Mouse (Mus musculus): ENCODE results near the gene 1520401A03Rik.

1520401A03Rik gene

DNA sequence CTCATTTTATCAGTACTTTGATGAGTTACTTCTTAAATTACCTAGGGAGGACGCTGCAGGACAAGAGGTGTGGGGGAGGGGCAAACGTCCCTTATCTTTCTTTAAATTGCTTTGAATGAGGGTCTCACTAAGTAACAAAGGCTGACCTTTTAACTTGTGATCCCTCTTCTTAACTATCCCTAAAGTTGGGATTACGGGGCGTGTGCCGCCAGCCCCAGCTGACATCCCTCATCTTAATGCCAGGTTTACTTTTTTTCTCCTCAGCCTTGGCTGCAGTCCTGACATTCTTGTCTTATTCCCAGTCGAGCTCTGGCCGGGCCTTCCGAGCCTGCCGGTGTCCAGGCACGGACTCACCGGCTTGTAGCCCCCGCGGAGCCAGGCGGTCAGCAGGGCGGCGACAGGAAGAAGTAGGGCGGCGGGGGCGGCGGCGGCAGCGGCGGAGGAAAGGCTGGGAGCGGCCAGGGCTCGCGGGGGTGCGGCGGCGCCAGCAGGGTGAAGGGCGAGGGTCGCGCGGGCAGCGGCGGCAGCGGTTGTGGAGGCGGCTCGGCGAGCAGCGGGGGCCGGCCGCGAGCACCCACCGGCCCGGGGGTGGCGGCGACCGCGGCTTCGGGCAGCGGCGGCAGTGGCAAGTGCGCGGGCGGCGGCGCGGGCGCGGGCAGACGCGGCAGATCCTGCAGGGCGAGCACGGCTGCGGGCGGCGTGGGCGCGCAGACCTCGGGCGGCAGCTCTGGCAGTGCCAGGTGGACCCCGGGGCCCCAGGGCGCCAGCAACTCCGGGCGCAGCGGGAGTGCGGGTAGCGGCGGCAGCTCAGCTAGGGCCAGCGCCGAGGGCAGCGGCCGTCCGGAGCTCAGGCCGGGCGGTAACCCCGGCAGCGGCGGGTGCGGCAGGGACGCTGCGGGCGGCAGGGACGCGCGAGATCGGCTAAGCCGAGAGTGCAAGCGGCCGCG lies 23.2 kb downstream of the 1520401A03Rik start:
- DNase-seq = no peak

GRCm38 (mm10) chr17:23695801-23696200 lies 26.8 kb downstream of the 1520401A03Rik start:
- no peak for DNase-seq

DNA sequence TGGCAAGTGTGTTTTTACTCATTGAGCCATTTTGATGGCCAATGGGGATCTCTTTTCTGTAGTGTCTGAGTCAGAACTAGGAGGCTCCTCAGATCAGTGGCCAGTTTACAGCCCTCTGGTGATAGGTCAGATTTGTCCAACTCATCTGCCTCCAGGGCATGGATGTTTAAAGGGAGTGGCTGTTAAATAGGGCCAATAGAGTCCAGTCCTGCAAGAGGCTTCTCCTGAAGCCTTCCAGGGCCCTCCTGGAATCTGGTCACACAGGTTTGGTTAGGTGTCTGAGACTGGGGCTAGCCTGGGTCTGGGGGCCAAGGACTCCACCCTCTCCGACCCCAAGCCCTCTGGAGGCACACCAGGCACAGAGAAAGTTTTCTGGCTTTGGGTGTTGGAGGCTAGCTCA lies 28.1 kb downstream of the 1520401A03Rik start:
- DNase-seq = no peak

DNA sequence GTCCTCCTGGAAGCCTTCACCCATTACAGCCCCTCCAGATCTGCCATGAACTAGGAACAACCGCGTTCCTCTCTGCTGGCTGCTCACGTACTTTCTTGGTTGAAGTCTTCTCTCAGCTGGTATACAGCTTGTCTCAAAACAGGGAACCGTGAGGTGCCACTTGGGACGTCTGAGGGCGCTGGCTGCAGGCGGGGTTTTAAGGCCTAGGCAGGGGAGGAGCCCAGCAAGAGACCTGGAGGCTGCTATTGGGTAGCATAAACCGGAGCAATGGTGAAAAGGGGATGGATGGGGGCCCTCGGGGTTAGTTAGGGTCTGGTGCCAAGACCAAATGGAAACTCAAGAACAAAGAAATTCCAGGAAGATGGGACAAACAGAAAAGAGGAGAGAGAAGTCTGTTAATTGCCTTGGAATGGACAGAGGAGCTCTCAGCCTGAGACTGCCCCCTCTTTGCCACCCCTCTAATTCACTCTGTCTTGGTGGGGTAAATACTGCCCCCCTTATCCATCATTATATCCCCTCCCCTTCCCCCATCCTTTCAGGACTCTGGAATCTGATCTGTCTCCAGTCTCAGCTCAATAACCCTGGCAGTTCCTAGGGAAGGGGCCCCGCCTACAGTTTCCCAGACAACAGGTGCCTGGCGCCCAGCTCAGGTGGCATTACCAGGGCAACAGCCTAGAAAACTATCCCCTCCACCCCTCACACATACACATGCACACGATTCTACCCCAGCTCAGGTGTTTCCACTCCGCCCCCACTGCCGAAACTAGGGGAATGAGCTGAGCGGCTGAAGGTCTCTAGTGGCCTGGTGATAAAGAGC lies 38.5 kb downstream of the 1520401A03Rik start, which contains the start of gene Cldn9:
Gene Cldn9, minus strand, starts transcription at position 171 of the 817 bp plus-strand sequence.
- no peak for DNase-seq

DNA sequence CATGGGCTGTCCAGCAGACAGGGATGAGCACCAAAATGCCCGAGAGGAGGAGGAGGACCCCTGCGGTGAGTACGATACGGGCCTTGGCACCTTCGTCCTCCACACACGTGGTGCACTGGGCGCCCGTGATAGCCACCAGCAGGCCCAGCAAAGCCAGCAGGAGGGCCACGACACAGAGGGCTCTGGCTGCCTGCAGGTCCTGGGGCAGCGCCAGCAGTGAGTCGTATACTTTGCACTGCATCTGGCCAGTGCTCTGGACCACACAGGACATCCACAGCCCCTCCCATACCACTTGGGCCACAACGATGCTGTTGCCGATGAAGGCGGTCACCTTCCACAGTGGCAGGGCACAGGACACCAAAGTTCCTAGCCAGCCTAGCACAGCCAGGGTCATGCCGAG lies 39.4 kb downstream of the 1520401A03Rik start:
- DNase-seq = no peak

DNA sequence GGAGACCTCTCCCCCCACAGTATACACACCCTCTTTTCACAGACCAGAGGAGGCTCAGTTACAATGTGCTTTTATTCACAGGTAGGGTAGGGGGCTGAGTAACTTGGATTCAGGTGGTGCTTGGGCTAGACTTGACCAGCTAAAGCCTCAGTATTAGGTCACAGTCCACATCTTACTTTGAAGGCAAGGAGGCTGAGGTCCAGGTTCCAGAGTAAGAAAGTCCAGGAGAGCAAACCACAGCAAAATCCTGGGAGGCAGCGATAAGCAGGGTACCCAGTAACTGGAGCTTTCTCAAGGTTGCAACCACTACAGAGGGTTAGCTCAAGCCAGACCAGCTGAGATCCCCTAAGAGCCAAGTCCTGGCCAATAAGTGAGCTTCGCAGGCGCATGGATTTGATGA lies 40.1 kb downstream of the 1520401A03Rik start:
- no peak for DNase-seq

DNA sequence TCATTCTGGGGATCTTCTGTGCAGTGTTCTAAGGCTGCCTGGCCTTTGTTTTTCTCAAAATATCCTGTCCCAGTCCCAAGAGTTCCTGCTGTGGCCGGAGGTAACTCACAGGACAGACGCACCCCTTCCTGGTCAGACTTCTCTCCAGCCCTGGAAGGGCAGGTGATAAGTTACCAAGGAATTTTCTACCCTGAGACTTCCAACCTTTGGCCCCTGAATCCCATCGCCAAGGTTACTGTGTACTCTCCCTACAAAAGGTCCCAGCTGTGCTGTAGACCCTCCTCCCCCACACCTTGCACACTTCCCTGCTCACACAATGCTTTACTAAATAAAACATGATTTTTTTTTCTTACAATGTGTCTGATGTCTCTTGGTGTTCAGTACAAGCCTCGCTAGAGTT lies 40.5 kb downstream of the 1520401A03Rik start:
- DNase-seq = no peak

DNA sequence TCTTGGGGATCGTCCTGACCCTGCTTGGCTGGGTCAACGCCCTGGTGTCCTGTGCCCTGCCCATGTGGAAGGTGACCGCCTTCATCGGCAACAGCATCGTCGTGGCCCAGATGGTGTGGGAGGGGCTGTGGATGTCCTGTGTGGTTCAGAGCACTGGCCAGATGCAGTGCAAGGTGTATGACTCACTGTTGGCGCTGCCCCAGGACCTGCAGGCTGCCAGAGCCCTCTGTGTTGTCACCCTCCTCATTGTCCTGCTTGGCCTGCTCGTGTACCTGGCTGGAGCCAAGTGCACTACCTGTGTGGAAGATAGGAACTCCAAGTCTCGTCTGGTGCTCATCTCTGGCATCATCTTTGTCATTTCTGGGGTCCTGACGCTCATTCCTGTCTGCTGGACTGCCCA lies 41.5 kb downstream of the 1520401A03Rik start:
- DNase-seq = no peak

GRCm38 (mm10) chr17:23680336-23680735 lies 42.2 kb downstream of the 1520401A03Rik start:
- DNase-seq = no peak

- peak; percentile 66 for DNase-seq
Measured at GRCm38 (mm10) chr17:23679127-23679835, 43.3 kb downstream of the 1520401A03Rik start, which contains the start of gene Cldn6. TSS of gene Cldn6 (plus strand) at chr17:23679249.

DNA sequence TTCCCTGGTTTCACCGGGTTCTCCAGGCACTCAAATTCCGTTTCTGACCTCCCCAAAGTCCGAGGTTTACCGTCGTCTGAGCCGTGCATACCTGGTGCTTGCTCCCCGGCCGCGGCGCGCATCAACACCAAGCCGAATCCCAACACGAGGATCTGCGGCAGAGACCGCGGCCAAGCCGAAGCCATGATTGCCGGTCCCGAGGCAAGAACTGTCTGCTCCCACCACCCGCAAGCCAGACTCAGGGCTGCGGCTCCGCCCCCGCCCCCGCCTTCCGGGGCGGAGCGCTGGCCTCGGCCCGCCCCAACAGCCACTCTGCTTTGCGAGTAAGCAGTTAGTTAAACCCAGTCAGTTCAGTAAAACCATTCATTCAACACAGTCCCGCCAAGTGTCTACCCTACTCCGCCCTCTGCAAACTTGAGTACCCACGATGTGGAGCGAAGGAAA lies 45.3 kb downstream of the 1520401A03Rik start, which contains the start of gene Tnfrsf12a:
Gene Tnfrsf12a, minus strand, starts transcription at position 233 of the 444 bp plus-strand sequence.
- peak; percentile 88 for DNase-seq

DNA sequence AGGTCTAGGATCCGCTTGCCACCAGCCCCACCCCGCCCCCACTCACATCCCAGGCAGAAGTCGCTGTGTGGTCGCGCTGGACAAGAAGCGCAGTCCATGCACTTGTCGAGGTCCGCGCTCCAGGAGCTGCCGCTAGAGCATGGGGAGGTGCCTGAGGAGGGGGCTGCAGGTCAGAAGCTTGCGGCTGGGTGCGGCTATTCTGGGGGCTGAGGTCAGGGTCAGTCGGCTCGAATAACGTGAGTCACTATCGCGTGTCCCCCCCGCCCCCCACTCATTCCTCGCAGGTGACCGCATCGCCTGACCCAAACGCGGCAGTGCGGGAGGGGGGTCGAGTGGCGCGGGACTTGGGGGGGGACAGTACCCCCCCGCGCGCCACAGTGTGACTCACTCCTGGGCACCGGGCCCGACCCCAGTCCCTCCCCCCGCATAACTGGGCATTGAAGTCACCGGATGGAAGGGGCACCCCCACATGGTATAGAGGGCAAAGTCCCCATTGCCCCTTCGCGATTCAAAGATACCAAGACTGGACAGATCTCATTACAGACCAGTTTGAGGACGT lies 46.0 kb downstream of the 1520401A03Rik start:
- peak; percentile 72 for DNase-seq

DNA sequence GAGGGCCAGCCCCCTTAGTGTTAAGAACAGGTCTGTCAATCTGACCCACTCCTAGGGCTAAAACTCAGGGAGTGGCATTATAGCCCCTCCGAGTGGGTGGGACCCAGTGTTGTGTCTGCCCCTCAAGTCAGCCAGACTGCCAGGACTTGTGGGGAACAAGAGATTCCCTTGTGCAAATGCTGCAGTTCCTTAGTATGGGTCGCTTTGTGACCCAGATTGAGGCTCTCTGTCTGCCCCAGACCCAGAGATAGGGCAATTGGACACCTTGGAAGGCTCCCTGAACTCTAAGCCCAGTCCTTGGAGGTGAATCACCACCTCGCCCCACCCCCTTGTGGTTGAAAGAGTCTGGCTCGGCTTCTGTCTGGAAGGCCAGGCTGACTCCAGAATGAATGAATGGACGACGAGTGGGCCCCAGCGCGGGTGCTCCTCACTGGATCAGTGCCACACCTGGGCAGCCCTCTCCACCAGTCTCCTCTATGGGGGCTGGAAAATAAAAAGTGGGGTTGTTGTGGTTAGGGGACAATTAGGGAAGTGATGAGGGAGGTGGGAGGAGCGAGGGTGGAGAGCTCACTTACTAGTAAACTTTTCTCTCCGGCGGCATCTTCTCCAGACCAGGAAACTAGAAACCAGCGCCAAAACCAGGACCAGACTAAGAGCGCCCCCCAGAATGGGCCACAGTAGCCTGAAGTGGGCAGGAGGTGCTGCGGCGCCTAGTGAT lies 46.9 kb downstream of the 1520401A03Rik start:
- peak; percentile 81 for DNase-seq

- peak; percentile 78 for DNase-seq
Measured at GRCm38 (mm10) chr17:23675127-23675526, 47.5 kb downstream of the 1520401A03Rik start.

DNA sequence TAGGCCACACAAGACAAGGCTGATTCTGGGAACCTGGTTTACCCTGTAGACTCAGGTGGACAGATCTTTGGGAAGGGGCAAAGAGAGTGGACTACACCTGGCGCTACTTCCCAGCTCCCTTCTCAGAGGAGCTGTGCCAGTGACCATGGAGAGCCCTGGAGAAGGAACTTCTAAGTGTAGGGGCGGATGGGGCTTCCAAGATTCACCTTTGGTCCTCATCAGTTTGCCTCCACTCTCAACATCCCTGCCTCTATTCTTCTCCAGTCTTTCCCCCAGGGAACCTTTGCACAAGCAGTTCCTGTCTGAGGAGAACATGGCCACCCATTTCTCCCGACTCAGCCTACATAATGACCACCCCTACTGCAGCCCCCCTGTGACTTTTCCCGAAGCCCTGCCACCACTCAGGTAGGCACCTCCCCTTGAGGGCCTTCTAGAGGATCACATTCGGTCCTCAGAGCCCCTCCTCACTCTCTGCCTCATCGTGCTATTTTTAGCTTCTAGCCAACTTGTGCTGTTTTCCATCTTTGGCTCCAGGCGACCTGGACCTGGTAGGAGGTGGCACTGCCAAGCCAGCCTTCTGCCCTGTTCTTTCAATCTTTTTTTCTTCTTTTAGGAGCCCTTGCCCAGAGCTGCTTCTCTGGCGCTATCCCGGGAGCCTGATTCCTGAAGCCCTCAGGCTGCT lies 48.2 kb downstream of the 1520401A03Rik start:
- DNase-seq = peak; percentile 77

DNA sequence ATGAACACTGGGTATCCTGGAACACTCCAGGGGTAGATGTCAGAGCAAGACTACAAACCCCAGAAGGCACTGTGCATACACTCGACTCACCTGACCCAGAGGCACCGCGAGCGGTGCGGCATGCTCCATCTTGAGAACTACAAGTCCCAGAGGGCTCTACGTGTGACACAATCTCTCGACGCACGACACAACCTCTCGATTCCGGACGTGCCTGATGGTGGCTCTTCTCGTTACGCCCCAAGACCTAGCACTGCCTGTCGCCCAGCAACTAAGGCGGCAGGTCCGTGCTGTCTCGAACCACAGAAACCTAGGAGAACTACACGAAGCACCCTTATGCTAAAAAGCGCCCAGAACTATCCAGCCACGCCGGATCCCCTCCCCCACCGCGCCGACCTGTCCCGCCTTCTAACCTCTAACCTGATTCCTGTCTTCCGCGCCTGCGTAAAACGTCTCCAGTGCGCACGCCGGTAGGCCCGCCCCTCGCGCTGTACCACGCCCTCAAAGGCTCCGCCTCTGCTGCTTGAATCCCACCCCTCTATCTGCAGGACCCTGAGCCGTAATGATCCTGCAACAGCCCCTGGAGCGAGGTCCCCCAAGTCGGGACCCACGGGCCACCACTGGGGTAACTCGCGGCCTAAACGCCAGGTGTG lies 49.0 kb downstream of the 1520401A03Rik start, which contains the start of the genes Hcfc1r1 and Thoc6:
Gene Hcfc1r1, plus strand, starts transcription at position 173 of the 650 bp plus-strand sequence.
Gene Thoc6, minus strand, starts transcription at position 459 of the 650 bp plus-strand sequence.
- peak; percentile 98 for DNase-seq

- peak; percentile 80 for DNase-seq
Measured at GRCm38 (mm10) chr17:23672761-23673160, 49.8 kb downstream of the 1520401A03Rik start.

GRCm38 (mm10) chr17:23671519-23671918 lies 51.1 kb downstream of the 1520401A03Rik start:
- DNase-seq = peak; percentile 68

DNA sequence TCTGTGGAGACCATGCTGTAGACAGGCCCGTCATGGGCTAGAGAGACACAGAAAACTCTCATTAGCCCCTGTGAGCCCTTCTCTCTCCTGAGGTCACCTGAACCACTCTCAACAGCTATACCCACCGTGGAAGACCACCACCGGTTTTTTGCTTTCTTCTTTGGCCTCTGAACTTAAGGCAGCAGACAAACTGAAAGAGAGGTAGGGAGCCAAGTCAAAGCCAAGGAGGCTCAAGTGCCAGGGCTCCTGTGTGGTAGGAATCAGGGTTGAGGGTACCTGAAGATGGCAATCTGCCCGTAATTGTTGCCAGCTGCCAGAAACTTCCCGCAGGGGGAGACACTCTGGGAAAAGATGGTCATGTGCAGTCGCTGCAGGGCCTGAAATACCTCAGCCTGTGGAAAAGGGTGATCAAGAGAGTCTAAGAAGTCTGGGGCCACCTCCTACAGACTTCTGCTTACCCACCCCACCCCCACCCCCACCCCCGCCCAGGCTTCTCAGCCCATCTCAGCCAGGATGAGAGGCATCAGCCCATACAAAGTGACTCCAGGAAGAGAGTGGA lies 52.0 kb downstream of the 1520401A03Rik start:
- peak; percentile 59 for DNase-seq

DNA sequence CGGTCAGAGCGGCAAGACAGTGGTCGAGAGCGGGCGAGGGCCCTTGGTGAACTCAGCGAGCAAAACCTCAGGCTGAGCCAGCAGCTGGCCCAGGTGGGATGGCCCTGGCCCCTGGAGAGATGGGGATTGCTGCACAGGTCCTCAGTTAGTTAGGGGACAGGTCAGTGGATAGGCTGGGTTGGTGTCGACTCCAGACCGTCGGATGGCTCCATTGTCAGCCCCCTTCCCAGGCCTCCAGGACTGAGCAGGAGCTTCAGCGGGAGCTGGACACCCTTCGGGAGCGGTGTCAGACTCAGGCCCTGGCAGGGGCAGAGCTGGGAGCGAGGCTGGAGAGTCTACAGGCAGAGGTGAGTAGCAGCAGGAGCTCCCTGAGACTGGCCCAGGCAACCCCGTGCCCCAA lies 57.1 kb downstream of the 1520401A03Rik start:
- DNase-seq = no peak

Data from cerebellum, adult 9-10 months (tissue).